Mouse (Mus musculus) C2C12 (cell line): ENCODE data around the gene Lrp2. TPM values are rescaled to one million over a fixed set of nuclear protein-coding genes. Genes with fewer than 3 reads are reported as not detected.

Experiments
- H3K27me3 ChIP-seq: one replicate; pipeline ENCODE4 v1.6.1; 2011; ENCODE audit not compliant: control insufficient read depth, insufficient read depth, insufficient read length
- H3K36me3 ChIP-seq: one replicate; pipeline ENCODE4 v1.6.1; 2011; ENCODE audit not compliant: control insufficient read depth, insufficient read depth
- H3K4me3 ChIP-seq: one replicate; pipeline ENCODE4 v1.5.1; 2011; ENCODE audit warnings: mild to moderate bottlenecking, control low read depth; ENCODE audit not compliant: poor library complexity, insufficient read depth, severe bottlenecking
- H3K79me2 ChIP-seq: one replicate; pipeline ENCODE4 v1.6.1; 2011; ENCODE audit not compliant: control insufficient read depth, insufficient read depth
- H3K79me3 ChIP-seq: one replicate; pipeline ENCODE4 v1.6.1; 2011; ENCODE audit warnings: low read depth, control low read depth
- H3ac ChIP-seq: one replicate; pipeline ENCODE3; 2011; ENCODE audit warnings: low read depth; ENCODE audit not compliant: control insufficient read depth, insufficient read length
- CEBPB ChIP-seq: IDR thresholded peaks from one replicate; pipeline ENCODE4 v1.6.1; 2011; ENCODE audit warnings: low read depth, mild to moderate bottlenecking, control low read depth, moderate library complexity
- CTCF ChIP-seq: IDR thresholded peaks from one replicate; pipeline ENCODE4 v1.5.1; 2011; ENCODE audit not compliant: control insufficient read depth, insufficient read depth, insufficient read length
- FOSL1 ChIP-seq: IDR thresholded peaks from one replicate; pipeline ENCODE4 v1.8.0; 2011; ENCODE audit warnings: mild to moderate bottlenecking, low read length; ENCODE audit not compliant: poor library complexity, insufficient read depth, severe bottlenecking
- MAX ChIP-seq: IDR thresholded peaks from one replicate; pipeline ENCODE4 v1.6.1; 2011; ENCODE audit warnings: mild to moderate bottlenecking, control low read depth
- MYOD1 ChIP-seq: IDR thresholded peaks from one replicate; pipeline ENCODE4 v1.6.1; 2011; ENCODE audit warnings: low read depth; ENCODE audit not compliant: control insufficient read depth, insufficient read length
- MYOG ChIP-seq: IDR thresholded peaks from one replicate; pipeline ENCODE4 v1.6.1; 2011; ENCODE audit not compliant: control insufficient read depth, insufficient read length; ENCODE audit errors: extremely low read depth
- USF1 ChIP-seq: IDR thresholded peaks from one replicate; pipeline ENCODE4 v1.6.1; 2011; ENCODE audit warnings: low read depth, mild to moderate bottlenecking, control low read depth, moderate library complexity
- polyA plus RNA-seq: library from polyadenylated mRNA; unstranded; fragments of >200 nt; fragmentation: generic; extraction: Trizol; gene quantifications from one replicate; pipeline ENCODE4 v1.2.1, GENCODE M21; 2012; ENCODE audit warnings: missing spikeins

Lrp2 gene
- polyA plus RNA-seq, 1 experiment, result 0.68 TPM

- H3K79me2 ChIP-seq, result no peaks in the 10 kb centered on the region
- no peaks in the 10 kb centered on the region for H3K36me3 ChIP-seq
- H3K4me3 ChIP-seq, result no peak overlapping the region
- no peak overlapping the region for H3ac ChIP-seq
- no peak for TF ChIP-seq MAX
- TF ChIP-seq CTCF, result no peak
- no peak for TF ChIP-seq MYOD1
- no peak for TF ChIP-seq FOSL1
- no peak for TF ChIP-seq MYOG
- TF ChIP-seq USF1, result no peak
- no peak for TF ChIP-seq CEBPB
- peaks cover 3% of the 10 kb centered on the region for H3K27me3 ChIP-seq
- H3K79me3 ChIP-seq, result no peaks in the 10 kb centered on the region
These were observed 33.4 kb upstream of the Lrp2 start for GRCm38 (mm10) chr2:69619286-69619685.

GRCm38 (mm10) chr2:69618336-69618735, 32.5 kb upstream of the Lrp2 start:
- TF ChIP-seq MAX, result no peak
- TF ChIP-seq CEBPB, result no peak
- no peak for TF ChIP-seq CTCF
- no peak for TF ChIP-seq USF1
- no peak for TF ChIP-seq FOSL1
- no peak for TF ChIP-seq MYOD1
- no peak for TF ChIP-seq MYOG
- Histone ChIP-seq H3K27me3 (peaks cover 3% of the 10 kb centered on the region), H3ac (no peak overlapping the region), H3K79me2 (no peaks in the 10 kb centered on the region), H3K79me3 (no peaks in the 10 kb centered on the region), H3K36me3 (no peaks in the 10 kb centered on the region), H3K4me3 (no peak overlapping the region)

- H3K27me3 ChIP-seq, result no peaks in the 10 kb centered on the region
- no peak overlapping the region for H3ac ChIP-seq
- H3K79me3 ChIP-seq, result no peaks in the 10 kb centered on the region
- no peaks in the 10 kb centered on the region for H3K79me2 ChIP-seq
- no peaks in the 10 kb centered on the region for H3K36me3 ChIP-seq
- no peak overlapping the region for H3K4me3 ChIP-seq
- no peak for TF ChIP-seq MYOD1
- no peak for TF ChIP-seq CEBPB
- no peak for TF ChIP-seq MAX
- no peak for TF ChIP-seq MYOG
- no peak for TF ChIP-seq USF1
- no peak for TF ChIP-seq CTCF
- TF ChIP-seq FOSL1, result no peak
These were observed 27.4 kb upstream of the Lrp2 start for GRCm38 (mm10) chr2:69613237-69613636.

- H3K79me2 ChIP-seq, result no peaks in the 10 kb centered on the region
- no peaks in the 10 kb centered on the region for H3K36me3 ChIP-seq
- H3K27me3 ChIP-seq, result no peaks in the 10 kb centered on the region
- TF ChIP-seq CTCF, result no peak
- no peak for TF ChIP-seq USF1
- TF ChIP-seq FOSL1, result no peak
- no peak for TF ChIP-seq MAX
- H3ac ChIP-seq, result no peak overlapping the region
- H3K4me3 ChIP-seq, result no peak overlapping the region
- no peaks in the 10 kb centered on the region for H3K79me3 ChIP-seq
These were observed 26.9 kb upstream of the Lrp2 start for GRCm38 (mm10) chr2:69612716-69613115.

- Histone ChIP-seq H3K36me3 (no peaks in the 10 kb centered on the region), H3ac (no peak overlapping the region), H3K4me3 (no peak overlapping the region), H3K79me2 (no peaks in the 10 kb centered on the region), H3K79me3 (no peaks in the 10 kb centered on the region), H3K27me3 (no peaks in the 10 kb centered on the region)
- TF ChIP-seq FOSL1 (no peak), MYOG (no peak), CTCF (no peak), CEBPB (no peak), MYOD1 (no peak), MAX (no peak), USF1 (no peak)
These were observed 26.4 kb upstream of the Lrp2 start for GRCm38 (mm10) chr2:69612237-69612636.

GRCm38 (mm10) chr2:69606621-69607020, 20.8 kb upstream of the Lrp2 start:
- H3ac ChIP-seq, result no peak overlapping the region
- no peaks in the 10 kb centered on the region for H3K36me3 ChIP-seq
- no peaks in the 10 kb centered on the region for H3K79me2 ChIP-seq
- H3K27me3 ChIP-seq, result no peaks in the 10 kb centered on the region
- no peak overlapping the region for H3K4me3 ChIP-seq
- TF ChIP-seq CEBPB (no peak), MYOD1 (no peak), USF1 (no peak), FOSL1 (no peak), CTCF (no peak), MYOG (no peak), MAX (no peak)
- no peaks in the 10 kb centered on the region for H3K79me3 ChIP-seq
